Mouse (Mus musculus): ENCODE measurements around the gene Nme1.

DNA sequence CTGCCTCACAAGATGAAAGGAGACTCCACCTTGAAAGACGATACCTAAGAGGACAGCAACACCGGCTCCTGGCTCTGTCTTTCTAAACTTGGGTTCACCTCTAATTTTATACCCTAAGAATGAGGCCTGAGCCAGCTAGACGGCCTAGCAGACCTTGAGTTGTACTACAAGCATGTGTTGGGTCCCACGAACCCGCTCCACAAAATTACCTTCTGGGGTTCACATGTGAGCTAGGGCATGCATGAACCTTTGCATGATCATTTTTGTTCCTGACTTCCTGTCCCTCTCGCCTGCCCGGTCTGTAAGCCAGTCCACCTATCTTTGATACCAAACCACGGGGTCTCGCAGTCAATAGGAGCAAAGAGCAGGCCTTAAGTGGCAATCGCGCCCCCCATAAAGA, 940 bp downstream of the Nme1 start:
- no peak for TF ChIP-seq CTCF (IDR thresholded peaks at IDR 0.05; ENCODE audit: insufficient read depth, low read depth, low read length)
- no peak for TF ChIP-seq POLR2A (IDR thresholded peaks at IDR 0.05; ENCODE audit: insufficient read depth, low read depth, low read length)

Measured in olfactory bulb, adult 2 months (tissue).